Mouse (Mus musculus) gastrocnemius, postnatal 10 days (tissue): ENCODE measurements at regions not wholly inside any gene's neighbourhood (a gene's known extent, or its start where the extent isn't known, plus 50 kb on each side); places are given as distances from the start of the nearest gene placed in this dataset.
A peak's percentile ranks its signal among the peaks of the same experiment; 100 is the strongest.
"Not testable (repeated sequence)": the region's sequence is repeated elsewhere in the genome, so short reads cannot be mapped to it uniquely, and the experiment has no call there.

Experiments
- DNase-seq: peaks from one replicate; pipeline ENCODE4 v3.0.0; 2021; ENCODE audit warnings: mixed read lengths

DNA sequence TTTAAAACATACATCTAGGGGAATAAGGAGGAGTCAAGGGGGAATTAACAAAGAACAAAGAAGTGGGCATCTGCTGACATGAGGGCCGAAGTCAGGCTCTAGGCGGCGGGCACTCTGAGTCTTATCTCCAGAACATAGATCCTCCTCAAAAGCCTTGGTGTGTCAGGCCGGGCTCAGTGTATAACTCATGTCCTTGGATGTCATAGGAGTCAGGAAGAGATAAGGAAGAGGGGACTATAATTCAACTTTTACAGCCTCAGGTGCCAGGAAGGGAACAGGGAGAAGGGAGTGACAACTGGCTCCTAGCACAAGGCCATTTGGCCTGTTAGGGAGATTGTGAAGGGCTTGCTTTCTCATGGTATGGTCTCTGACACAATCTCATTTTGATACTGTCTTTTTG, 185.9 kb upstream of the Ube2e2 start:
- DNase-seq, result not testable (repeated sequence)

DNA sequence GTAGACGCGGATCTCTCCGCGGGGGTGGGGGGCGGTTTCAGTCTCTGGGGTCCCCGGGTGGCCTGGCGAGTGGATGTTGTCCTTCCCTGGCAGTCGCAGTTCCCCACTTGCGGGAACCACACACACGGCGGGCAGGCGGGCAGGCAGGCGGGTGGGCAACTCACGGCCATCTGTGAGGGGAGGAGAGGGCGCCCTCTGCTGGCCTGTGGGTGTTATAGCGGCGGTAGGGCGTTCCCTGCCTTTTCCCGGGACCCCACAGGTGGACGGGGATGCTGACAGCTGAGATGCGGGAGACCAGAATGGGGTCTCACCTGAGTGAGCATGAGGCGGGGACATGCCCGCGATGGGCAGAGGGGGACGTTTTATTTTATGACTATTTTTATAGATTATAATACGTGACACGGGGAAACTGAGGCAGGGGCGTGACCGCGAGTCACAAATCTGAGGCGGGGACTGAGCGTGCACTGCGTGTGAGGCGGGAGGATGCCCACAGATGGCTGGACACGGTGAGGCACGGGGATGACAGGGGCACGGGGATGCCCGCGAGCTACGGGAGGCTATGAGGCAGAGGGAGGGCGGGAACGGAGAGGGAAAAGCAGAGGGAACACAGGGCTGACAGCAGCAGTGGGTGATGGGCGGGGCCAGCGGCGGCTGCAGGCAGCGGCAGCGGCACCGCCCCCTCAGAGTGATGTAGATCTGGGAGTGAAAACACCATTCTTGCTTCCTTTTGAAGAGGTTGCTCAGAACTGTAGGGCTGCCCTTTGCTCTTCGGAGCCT, 148.1 kb upstream of the Ube2e2 start:
- DNase-seq, result peak; percentile 67

DNA sequence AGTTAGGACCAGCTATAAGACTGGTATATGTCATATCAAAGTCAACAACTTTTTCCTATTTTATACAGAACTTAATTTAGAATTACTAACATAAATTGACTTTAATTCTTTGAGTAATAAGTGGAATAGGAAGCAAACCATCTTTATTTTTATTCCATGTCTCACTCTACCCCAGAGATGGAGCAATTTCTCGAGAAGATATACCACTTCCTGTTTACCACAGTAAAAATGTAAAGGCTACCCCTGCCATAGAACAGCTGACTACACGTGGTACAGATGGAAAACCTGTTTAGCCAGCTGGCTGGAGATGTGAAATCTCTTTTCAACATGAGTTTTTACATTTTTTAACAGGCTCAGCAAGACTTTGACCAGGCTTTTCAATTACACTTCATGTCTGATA, 126.0 kb upstream of the Ube2e2 start:
- no peak for DNase-seq

DNA sequence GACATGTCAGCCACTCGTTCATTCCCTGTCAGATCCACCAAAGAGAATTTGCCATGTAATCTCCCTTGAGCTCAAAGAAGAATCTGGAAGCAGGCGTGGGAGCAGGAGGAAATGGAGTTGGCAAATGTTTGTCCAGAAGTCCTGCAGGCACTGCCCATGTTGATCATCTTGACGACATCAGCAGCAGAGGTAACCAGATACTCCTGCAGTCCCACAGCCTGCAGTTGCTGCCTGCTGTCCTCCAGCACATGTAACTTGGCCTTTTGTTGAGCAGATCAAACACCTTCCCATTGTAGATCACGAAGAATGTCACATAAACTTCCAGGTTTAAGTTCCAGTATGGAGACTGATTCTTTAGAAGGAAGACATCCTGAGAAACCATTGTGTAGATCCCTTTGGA, 121.3 kb upstream of the Ube2e2 start:
- no peak for DNase-seq

DNA sequence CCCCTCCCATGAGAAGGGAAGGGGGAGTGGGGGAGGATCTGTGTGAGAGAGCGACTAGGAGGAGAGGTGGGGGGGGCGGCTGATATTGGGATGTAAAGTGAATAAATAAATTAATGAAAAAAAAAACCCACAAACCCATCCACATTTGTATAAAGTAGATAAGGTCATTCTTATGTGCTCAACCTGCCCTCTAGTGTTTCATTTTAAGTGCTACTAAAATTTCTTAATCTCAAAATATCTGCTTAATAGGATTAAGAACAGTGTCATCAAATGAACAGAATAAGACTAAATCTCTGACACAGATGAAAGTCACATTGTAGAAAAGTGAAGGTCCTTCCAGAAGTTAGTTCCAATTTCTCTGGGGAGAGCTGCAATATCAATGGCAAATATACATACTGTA, 119.5 kb upstream of the Ube2e2 start:
- not testable (repeated sequence) for DNase-seq

DNA sequence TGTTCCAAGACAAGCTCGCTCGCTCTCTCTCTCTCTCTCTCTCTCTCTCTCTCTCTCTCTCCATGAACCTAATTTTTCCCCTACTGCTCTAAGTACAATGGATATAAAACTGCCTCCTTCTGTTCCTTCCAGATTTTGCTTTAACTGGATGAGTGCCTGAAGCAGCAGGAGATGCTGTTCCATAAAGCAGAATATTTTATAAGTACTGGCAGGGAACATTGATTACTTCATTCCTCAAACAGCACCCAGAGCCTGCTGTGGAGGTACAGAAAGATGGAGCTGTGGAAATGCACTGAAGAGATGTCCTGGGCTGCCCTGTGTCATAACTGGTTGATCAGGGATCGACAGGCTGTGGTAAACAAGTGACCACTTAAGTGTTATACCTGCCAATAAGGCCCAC, 89.8 kb upstream of the Ube2e2 start:
- DNase-seq, result no peak

DNA sequence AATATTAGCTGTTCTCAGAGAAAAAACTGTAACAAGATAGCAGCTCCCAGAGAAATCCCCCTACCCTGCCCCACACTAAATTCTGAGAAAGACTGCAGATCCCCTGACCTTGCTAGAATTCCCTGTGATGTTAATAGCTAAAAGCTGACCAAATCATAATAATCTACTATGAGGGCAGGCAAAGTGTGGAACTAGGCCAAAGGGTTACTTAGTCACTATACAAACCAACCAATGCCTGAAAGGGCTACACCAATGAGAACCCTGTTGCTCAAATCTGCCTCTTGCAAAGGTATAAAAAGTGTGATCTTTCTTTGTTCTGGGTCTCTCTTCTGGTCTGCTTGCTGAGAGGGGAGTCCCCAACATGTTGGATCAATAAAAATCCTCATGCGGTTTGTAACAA, 69.8 kb upstream of the Ube2e2 start:
- no peak for DNase-seq

DNA sequence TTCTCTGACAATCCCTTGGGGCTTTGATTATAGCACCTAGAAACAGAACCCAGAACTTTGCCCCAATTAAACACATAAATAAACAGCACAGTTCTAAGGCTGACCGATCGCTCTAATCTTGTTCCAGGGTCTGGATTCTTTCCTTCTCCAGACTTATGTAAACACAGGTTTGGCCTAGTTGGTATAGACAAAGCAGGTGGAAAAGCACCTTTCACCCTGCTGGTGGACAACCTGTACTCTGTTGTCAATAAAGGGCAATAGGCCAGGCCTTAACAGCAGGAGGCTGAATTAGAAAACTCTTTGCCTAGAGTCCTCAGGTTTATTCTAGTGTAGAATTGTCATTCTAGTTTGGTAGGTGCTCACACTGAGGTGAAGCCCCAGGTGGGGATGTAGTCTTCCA, 69.2 kb upstream of the Ube2e2 start:
- DNase-seq, result no peak
